Mouse (Mus musculus): ENCODE data around the gene Slfn14. TPM values are rescaled to one million over a fixed set of nuclear protein-coding genes. Genes with fewer than 3 reads are reported as not detected.
"Not testable (repeated sequence)": the region's sequence is repeated elsewhere in the genome, so short reads cannot be mapped to it uniquely, and the experiment has no call there.

Gene Slfn14
- polyA plus RNA-seq (2016; fragmentation: Nextera tagmentation; extraction: Ambion mirVana), result 0.55 and 0.83 TPM in 2 replicates

- Histone ChIP-seq H3K9ac (replicated peaks) (no peak within 1 kb of the TSS), H3K27ac (replicated peaks) (no peak within 1 kb of the TSS), H3K4me1 (peaks cover 5% of the 10 kb centered on the region; the same call in 1 of the 2 replicates), H3K27me3 (no peaks in the 10 kb centered on the region), H3K36me3 (no peaks in the 10 kb centered on the region), H3K9me3 (no peaks in the 10 kb centered on the region), H3K4me2 (replicated peaks) (no peak within 1 kb of the TSS), H3K4me3 (no peak within 1 kb of the TSS)
- 93% methylated on average over 1 of the region's 1 CpGs for WGBS
- ATAC-seq (ENCODE audit: low FRiP score, low read depth), result no peak
Measured at GRCm38 (mm10) chr11:83286566-83286965, at the start of gene Slfn14. Gene Slfn14, minus strand, starts transcription at chr11:83286726.

- H3K9me3 ChIP-seq, result no peaks in the 10 kb centered on the region
- WGBS, result 88% methylated on average over 7 of the region's 7 CpGs
- no peaks in the 10 kb centered on the region for H3K27me3 ChIP-seq
- H3K4me1 ChIP-seq, result no peaks in the 10 kb centered on the region
- no peak overlapping the region for H3K27ac ChIP-seq (replicated peaks)
- no peak for ATAC-seq (ENCODE audit: low FRiP score, low read depth)
- no peak overlapping the region for H3K4me3 ChIP-seq
- peaks cover 66% of the 10 kb centered on the region for H3K36me3 ChIP-seq
- no peak overlapping the region for H3K4me2 ChIP-seq (replicated peaks)
- H3K9ac ChIP-seq (replicated peaks), result no peak overlapping the region
Measured at GRCm38 (mm10) chr11:83335826-83336225, 49.3 kb upstream of the Slfn14 start.

- no peak for ATAC-seq (ENCODE audit: low FRiP score, low read depth)
- Histone ChIP-seq H3K9ac (replicated peaks) (no peak overlapping the region), H3K4me1 (no peaks in the 10 kb centered on the region), H3K27me3 (no peaks in the 10 kb centered on the region), H3K36me3 (peaks cover 63% of the 10 kb centered on the region), H3K9me3 (no peaks in the 10 kb centered on the region), H3K27ac (replicated peaks) (no peak overlapping the region), H3K4me2 (replicated peaks) (no peak overlapping the region), H3K4me3 (no peak overlapping the region)
- 59% methylated on average over 3 of the region's 3 CpGs for WGBS
Measured at GRCm38 (mm10) chr11:83327427-83327826, 40.9 kb upstream of the Slfn14 start.

GRCm38 (mm10) chr11:83326692-83327091 is 40.2 kb upstream of the Slfn14 start:
- H3K27ac ChIP-seq (replicated peaks); ATAC-seq (ENCODE audit: low FRiP score, low read depth); H3K27me3 ChIP-seq; H3K4me1 ChIP-seq; H3K4me3 ChIP-seq; H3K4me2 ChIP-seq (replicated peaks); H3K9ac ChIP-seq (replicated peaks); H3K9me3 ChIP-seq: not testable (repeated sequence)
- peaks cover 70% of the 10 kb centered on the region for H3K36me3 ChIP-seq
- WGBS, result 83% methylated on average over 3 of the region's 3 CpGs

- no peaks in the 10 kb centered on the region for H3K4me1 ChIP-seq
- no peak for ATAC-seq (ENCODE audit: low FRiP score, low read depth)
- no peak overlapping the region for H3K4me3 ChIP-seq
- WGBS, result 87% methylated on average over 4 of the region's 4 CpGs
- H3K27ac ChIP-seq (replicated peaks), result no peak overlapping the region
- peaks cover 72% of the 10 kb centered on the region for H3K36me3 ChIP-seq
- H3K9me3 ChIP-seq, result no peaks in the 10 kb centered on the region
- no peak overlapping the region for H3K9ac ChIP-seq (replicated peaks)
- H3K27me3 ChIP-seq, result no peaks in the 10 kb centered on the region
- no peak overlapping the region for H3K4me2 ChIP-seq (replicated peaks)
Measured at GRCm38 (mm10) chr11:83319048-83319447, 32.5 kb upstream of the Slfn14 start.

- Histone ChIP-seq H3K27ac (replicated peaks) (no peak overlapping the region), H3K27me3 (no peaks in the 10 kb centered on the region), H3K36me3 (peaks cover 51% of the 10 kb centered on the region), H3K4me2 (replicated peaks) (no peak overlapping the region), H3K4me3 (no peak overlapping the region), H3K4me1 (no peaks in the 10 kb centered on the region), H3K9ac (replicated peaks) (no peak overlapping the region), H3K9me3 (no peaks in the 10 kb centered on the region)
- ATAC-seq (ENCODE audit: low FRiP score, low read depth), result no peak
- 76% methylated on average over 5 of the region's 5 CpGs for WGBS
Measured at GRCm38 (mm10) chr11:83312471-83312870, 25.9 kb upstream of the Slfn14 start.

- Histone ChIP-seq H3K27ac (replicated peaks) (no peak overlapping the region), H3K9ac (replicated peaks) (no peak overlapping the region), H3K4me3 (no peak overlapping the region), H3K4me1 (peaks cover 18% of the 10 kb centered on the region), H3K27me3 (no peaks in the 10 kb centered on the region), H3K4me2 (replicated peaks) (no peak overlapping the region), H3K9me3 (no peaks in the 10 kb centered on the region), H3K36me3 (peaks cover 15% of the 10 kb centered on the region)
- no peak for ATAC-seq (ENCODE audit: low FRiP score, low read depth)
- 80% methylated on average over 4 of the region's 4 CpGs for WGBS
Measured at GRCm38 (mm10) chr11:83306700-83307253, 20.3 kb upstream of the Slfn14 start.

- ATAC-seq (ENCODE audit: low FRiP score, low read depth), result no peak
- H3K36me3 ChIP-seq, result peaks cover 13% of the 10 kb centered on the region
- peaks cover 18% of the 10 kb centered on the region for H3K4me1 ChIP-seq
- no peak overlapping the region for H3K9ac ChIP-seq (replicated peaks)
- no peaks in the 10 kb centered on the region for H3K27me3 ChIP-seq
- no peaks in the 10 kb centered on the region for H3K9me3 ChIP-seq
- H3K4me2 ChIP-seq (replicated peaks), result peak overlapping the region; percentile 69; the same call in 1 of the 2 replicates
- no peak overlapping the region for H3K27ac ChIP-seq (replicated peaks)
- H3K4me3 ChIP-seq, result no peak overlapping the region
- WGBS, result 93% methylated on average over 2 of the region's 2 CpGs
Measured at GRCm38 (mm10) chr11:83304485-83304884, 18.0 kb upstream of the Slfn14 start.

- H3K9ac ChIP-seq (replicated peaks), result peak overlapping the region; percentile 92
- 70% methylated on average over 5 of the region's 5 CpGs for WGBS
- H3K9me3 ChIP-seq, result no peaks in the 10 kb centered on the region
- H3K4me2 ChIP-seq (replicated peaks), result peak overlapping the region; percentile 69
- ATAC-seq (ENCODE audit: low FRiP score, low read depth), result no peak
- no peaks in the 10 kb centered on the region for H3K27me3 ChIP-seq
- H3K4me3 ChIP-seq, result peak overlapping the region; percentile 75
- peaks cover 18% of the 10 kb centered on the region for H3K4me1 ChIP-seq
- H3K36me3 ChIP-seq, result peaks cover 8% of the 10 kb centered on the region
- no peak overlapping the region for H3K27ac ChIP-seq (replicated peaks)
Measured at GRCm38 (mm10) chr11:83303751-83304150, 17.2 kb upstream of the Slfn14 start.

GRCm38 (mm10) chr11:83302526-83303251 is 16.2 kb upstream of the Slfn14 start, which contains the start of gene Pex12:
Gene Pex12, minus strand, starts transcription at chr11:83302586.
- Histone ChIP-seq H3K27ac (replicated peaks) (peak within 1 kb of the TSS; percentile 93), H3K9ac (replicated peaks) (peak within 1 kb of the TSS; percentile 92), H3K36me3 (no peaks in the 10 kb centered on the region), H3K4me2 (replicated peaks) (peak within 1 kb of the TSS; percentile 69), H3K27me3 (no peaks in the 10 kb centered on the region), H3K4me3 (peak within 1 kb of the TSS; percentile 75), H3K4me1 (peaks cover 24% of the 10 kb centered on the region), H3K9me3 (no peaks in the 10 kb centered on the region)
- peak; percentile 77 for ATAC-seq (ENCODE audit: low FRiP score, low read depth)
- under 1% methylated on average over 51 of the region's 51 CpGs for WGBS

GRCm38 (mm10) chr11:83302124-83302523 is 15.6 kb upstream of the Slfn14 start:
- H3K27me3 ChIP-seq, result no peaks in the 10 kb centered on the region
- 4% methylated on average over 10 of the region's 10 CpGs for WGBS
- no peak for ATAC-seq (ENCODE audit: low FRiP score, low read depth)
- H3K4me3 ChIP-seq, result peak overlapping the region; percentile 75
- H3K36me3 ChIP-seq, result no peaks in the 10 kb centered on the region
- 0 out of 2 replicates have a peak overlapping the region, but pooled peaks have one; percentile 24 for H3K9ac ChIP-seq (replicated peaks)
- H3K4me1 ChIP-seq, result peaks cover 29% of the 10 kb centered on the region
- H3K9me3 ChIP-seq, result no peaks in the 10 kb centered on the region
- H3K27ac ChIP-seq (replicated peaks), result peak overlapping the region; percentile 93
- H3K4me2 ChIP-seq (replicated peaks), result peak overlapping the region; percentile 69

- Histone ChIP-seq H3K36me3 (peaks cover 4% of the 10 kb centered on the region), H3K4me3 (no peak overlapping the region), H3K9ac (replicated peaks) (no peak overlapping the region), H3K27ac (replicated peaks) (no peak overlapping the region), H3K9me3 (no peaks in the 10 kb centered on the region), H3K27me3 (no peaks in the 10 kb centered on the region), H3K4me2 (replicated peaks) (no peak overlapping the region), H3K4me1 (peaks cover 31% of the 10 kb centered on the region)
- 63% methylated on average over 2 of the region's 2 CpGs for WGBS
- ATAC-seq (ENCODE audit: low FRiP score, low read depth), result no peak
Measured at GRCm38 (mm10) chr11:83301431-83301831, 14.9 kb upstream of the Slfn14 start.

All from midbrain, embryonic 12.5 days (tissue).